Mouse (Mus musculus) liver, embryonic 14.5 days (tissue): ENCODE results near the gene Birc2. TPM values are rescaled to one million over a fixed set of nuclear protein-coding genes. Genes with fewer than 3 reads are reported as not detected.
"Not testable (repeated sequence)": the region's sequence is repeated elsewhere in the genome, so short reads cannot be mapped to it uniquely, and the experiment has no call there.

Experiments
- ATAC-seq: fragments of 200-750 bp; cut with Nextera tagmentation; 2 replicates; pipeline ENCODE4 v1.8.0; 2017; ENCODE audit warnings: moderate number of reproducible peaks, mild to moderate bottlenecking, moderate library complexity; ENCODE audit not compliant: insufficient read depth
- DNase-seq, 3 experiments: peaks; one replicate each; pipeline ENCODE4 v3.0.0-alpha.2; 2012 to 2013; ENCODE audit warnings: low read depth in 3 of 3, low spot score in 3 of 3
- H3K27ac ChIP-seq: fragments of 300-500 bp; sonication (generic); 2 replicates; pipeline ENCODE4 v1.5.1; 2014; ENCODE audit warnings: moderate library complexity, mild to moderate bottlenecking, control low read depth, inconsistent platforms
- H3K27me3 ChIP-seq: fragments of 300-500 bp; sonication (generic); 2 replicates; pipeline ENCODE4 v1.6.1; 2014; ENCODE audit warnings: mild to moderate bottlenecking, low read length, moderate library complexity; ENCODE audit not compliant: control insufficient read depth, insufficient read depth
- H3K36me3 ChIP-seq: fragments of 300-500 bp; sonication (generic); replicated peaks from 2 replicates; pipeline ENCODE4 v1.6.1; 2014; ENCODE audit warnings: low read depth; ENCODE audit not compliant: control insufficient read depth, insufficient read depth
- H3K4me1 ChIP-seq, 2 experiments: fragments of 200-500 bp in 1 of 2; fragments of 300-500 bp in 1 of 2; sonication (generic) in 1 of 2; replicated peaks; 2 replicates each; pipeline ENCODE4 v1.6.1; 2012 to 2014; ENCODE audit warnings: antibody characterized with exemption in 1 of 2, inconsistent platforms in 1 of 2, low read length in 1 of 2; ENCODE audit not compliant: control insufficient read depth in 2 of 2, insufficient read depth in 2 of 2
- H3K4me2 ChIP-seq: fragments of 300-500 bp; sonication (generic); 2 replicates; pipeline ENCODE4 v1.6.1; 2014; ENCODE audit warnings: low read depth, mild to moderate bottlenecking, control low read depth, moderate library complexity
- H3K4me3 ChIP-seq, 2 experiments: fragments of 200-500 bp in 1 of 2; fragments of 300-500 bp in 1 of 2; sonication (generic) in 1 of 2; 2 replicates each; pipeline ENCODE4 v1.5.1; 2012 to 2014; ENCODE audit warnings: low read depth in 2 of 2, low read length in 2 of 2, mild to moderate bottlenecking in 2 of 2, control low read depth in 1 of 2, inconsistent platforms in 1 of 2, moderate library complexity in 1 of 2; ENCODE audit not compliant: insufficient read depth in 1 of 2
- H3K9ac ChIP-seq: fragments of 300-500 bp; sonication (generic); replicated peaks from 2 replicates; pipeline ENCODE4 v1.6.1; 2014; ENCODE audit warnings: mild to moderate bottlenecking, control low read depth, moderate library complexity
- H3K9me3 ChIP-seq: fragments of 300-500 bp; sonication (generic); 2 replicates; pipeline ENCODE4 v1.6.1; 2016; ENCODE audit warnings: low read length, mixed read lengths; ENCODE audit not compliant: control insufficient read depth
- CTCF ChIP-seq: IDR thresholded peaks from 2 replicates; pipeline ENCODE4 v1.5.1; 2016; ENCODE audit warnings: antibody characterized with exemption, low read depth, control low read depth
- EP300 ChIP-seq: IDR thresholded peaks from 2 replicates; pipeline ENCODE4 v1.6.1; 2016; ENCODE audit warnings: antibody characterized with exemption, low read depth
- WGBS: fragments of 180-500 bp; shearing (Covaris S2); extraction: QIAGEN DNeasy Blood & Tissue Kit; methylation state at CpG from one replicate; pipeline ENCODE4 v1.1.7; 2014; ENCODE audit not compliant: insufficient replicate concordance; 5-methylcytosine and 5-hydroxymethylcytosine counted together
- polyA plus RNA-seq, 2 experiments: library from polyadenylated mRNA; depleted of rRNA in 1 of 2; stranded (reverse) in 1 of 2; unstranded in 1 of 2; fragments of >200 nt; fragmentation: Nextera tagmentation in 1 of 2; extraction: Ambion mirVana in 1 of 2; gene quantifications; 2 replicates each; pipeline versions ENCODE4 v1.2.1 to v1.2.3; 2012 to 2014

The Birc2 gene
- polyA plus RNA-seq, 2 experiments: 9.4 to 14.1 TPM

GRCm38 (mm10) chr9:7855374-7855773, 18.5 kb upstream of the Birc2 start:
- H3K36me3 ChIP-seq: no peaks in the 10 kb centered on the region
- 33% methylated on average over 1 of the region's 1 CpGs for WGBS
- no peak overlapping the region for H3K9ac ChIP-seq
- H3K4me2 ChIP-seq: no peak overlapping the region
- H3K9me3 ChIP-seq: no peaks in the 10 kb centered on the region
- TF ChIP-seq EP300 (no peak), CTCF (peak; percentile 60)
- ATAC-seq (0 out of 2 replicates have a peak, but pooled peaks have one; percentile 21), DNase-seq (no peak)
- no peaks in the 10 kb centered on the region for H3K27me3 ChIP-seq
- no peak overlapping the region for H3K27ac ChIP-seq
- H3K4me3 ChIP-seq: no peak overlapping the region
- no peaks in the 10 kb centered on the region for H3K4me1 ChIP-seq

GRCm38 (mm10) chr9:7854196-7854595, 17.3 kb upstream of the Birc2 start:
- not testable (repeated sequence) for H3K9me3 ChIP-seq, H3K4me2 ChIP-seq, H3K36me3 ChIP-seq, H3K27me3 ChIP-seq, H3K9ac ChIP-seq, DNase-seq, ATAC-seq, H3K4me1 ChIP-seq, H3K27ac ChIP-seq, H3K4me3 ChIP-seq
- WGBS: 83% methylated on average over 14 of the region's 14 CpGs

GRCm38 (mm10) chr9:7852346-7853230, 15.7 kb upstream of the Birc2 start:
- no peak for ATAC-seq
- no peak overlapping the region for H3K4me2 ChIP-seq
- TF ChIP-seq CTCF (no peak), EP300 (no peak)
- no peaks in the 10 kb centered on the region for H3K36me3 ChIP-seq
- H3K4me3 ChIP-seq: no peak overlapping the region
- 58% methylated on average over 4 of the region's 4 CpGs for WGBS
- H3K27me3 ChIP-seq: no peaks in the 10 kb centered on the region
- H3K9me3 ChIP-seq: no peaks in the 10 kb centered on the region
- H3K27ac ChIP-seq: no peak overlapping the region
- H3K4me1 ChIP-seq: no peaks in the 10 kb centered on the region
- H3K9ac ChIP-seq: no peak overlapping the region
- DNase-seq: no peak

- ATAC-seq (no peak), DNase-seq (no peak)
- no peak overlapping the region for H3K4me2 ChIP-seq
- H3K27me3 ChIP-seq: no peaks in the 10 kb centered on the region
- H3K9me3 ChIP-seq: no peaks in the 10 kb centered on the region
- H3K36me3 ChIP-seq: no peaks in the 10 kb centered on the region
- WGBS: 75% methylated on average over 8 of the region's 8 CpGs
- H3K4me3 ChIP-seq: no peak overlapping the region
- no peak overlapping the region for H3K9ac ChIP-seq
- no peaks in the 10 kb centered on the region for H3K4me1 ChIP-seq
- H3K27ac ChIP-seq: no peak overlapping the region
- no peak for TF ChIP-seq EP300
- TF ChIP-seq CTCF: no peak
These were observed 15.0 kb upstream of the Birc2 start for GRCm38 (mm10) chr9:7851841-7852240.

- DNase-seq: no peak
- no peaks in the 10 kb centered on the region for H3K9me3 ChIP-seq
- WGBS: 85% methylated on average over 18 of the region's 18 CpGs
- no peak overlapping the region for H3K4me2 ChIP-seq
- H3K9ac ChIP-seq: no peak overlapping the region
- no peaks in the 10 kb centered on the region for H3K4me1 ChIP-seq
- no peak overlapping the region for H3K4me3 ChIP-seq
- H3K36me3 ChIP-seq: no peaks in the 10 kb centered on the region
- no peak for ATAC-seq
- no peak overlapping the region for H3K27ac ChIP-seq
- H3K27me3 ChIP-seq: no peaks in the 10 kb centered on the region
- TF ChIP-seq EP300: no peak
- no peak for TF ChIP-seq CTCF
These were observed 11.3 kb upstream of the Birc2 start for GRCm38 (mm10) chr9:7848191-7848590.
